Mouse (Mus musculus): ENCODE results near the gene Fcer1g.
"Not testable (repeated sequence)": the region's sequence is repeated elsewhere in the genome, so short reads cannot be mapped to it uniquely, and the experiment has no call there.

The Fcer1g gene

DNA sequence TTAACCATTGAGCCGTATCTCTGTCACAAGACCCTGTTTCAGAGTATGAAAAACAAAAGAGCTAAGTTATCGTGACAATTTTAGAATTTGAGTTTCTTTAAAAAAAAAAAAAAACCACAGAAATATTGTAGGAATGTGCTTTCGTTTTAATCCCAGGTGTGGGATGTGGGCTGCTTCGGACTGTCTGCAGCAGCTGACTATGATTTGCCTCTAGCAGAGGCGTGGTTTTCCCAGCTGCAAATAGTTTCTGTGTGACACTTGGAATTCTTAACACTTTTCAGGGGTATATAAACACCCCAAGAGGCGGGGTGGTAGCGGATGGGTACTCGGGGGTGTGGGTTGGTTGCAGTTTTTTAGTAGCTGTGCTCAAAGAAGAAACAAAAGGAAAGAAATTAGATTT lies 11.2 kb upstream of the Fcer1g start:
- no peak for DNase-seq (ENCODE audit: extremely low read depth, low read depth)

GRCm38 (mm10) chr1:171241952-171242351 lies 7.8 kb upstream of the Fcer1g start:
- not testable (repeated sequence) for DNase-seq (ENCODE audit: extremely low read depth, low read depth)

DNA sequence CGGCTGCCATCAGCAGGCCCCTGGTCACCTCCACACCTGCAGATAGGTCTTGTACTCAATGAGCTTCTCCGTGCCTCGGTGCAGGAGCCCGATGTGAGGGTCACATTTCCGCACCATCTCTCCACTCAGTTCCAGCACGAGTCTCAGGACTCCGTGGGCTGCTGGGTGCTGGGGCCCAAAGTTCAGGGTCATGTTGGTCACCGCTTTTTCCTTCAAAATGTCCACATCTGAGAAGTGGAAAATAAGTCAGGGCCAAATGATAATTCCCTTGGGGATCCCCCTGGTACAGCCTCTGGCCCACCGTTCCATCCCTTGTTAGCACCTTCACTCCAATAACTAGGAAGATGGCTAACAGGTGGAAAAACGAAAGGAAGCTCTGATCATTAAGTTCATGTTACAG lies 6.7 kb upstream of the Fcer1g start:
- no peak for DNase-seq (ENCODE audit: extremely low read depth, low read depth)

GRCm38 (mm10) chr1:171239992-171240744 lies 6.0 kb upstream of the Fcer1g start:
- DNase-seq (ENCODE audit: extremely low read depth, low read depth): no peak

DNA sequence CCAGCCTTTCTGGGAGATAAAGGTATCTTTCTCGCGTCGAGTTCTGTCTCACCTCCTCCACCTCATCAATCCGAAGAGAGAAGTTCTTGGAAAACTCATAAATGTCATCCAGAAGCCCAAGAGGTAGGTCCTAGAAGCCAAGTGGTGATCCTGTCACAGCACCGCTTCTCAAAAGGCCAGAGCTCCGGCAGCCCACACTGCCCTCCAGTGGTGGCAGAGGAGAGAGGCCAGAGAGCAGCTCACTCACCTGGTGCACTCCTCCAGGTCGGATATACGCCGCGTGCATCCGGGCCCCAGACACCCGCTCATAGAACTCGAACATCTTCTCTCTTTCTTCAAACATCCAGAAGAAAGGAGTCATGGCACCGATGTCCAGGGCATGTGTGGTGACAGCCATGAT lies 4.3 kb upstream of the Fcer1g start:
- DNase-seq (ENCODE audit: extremely low read depth, low read depth): no peak

DNA sequence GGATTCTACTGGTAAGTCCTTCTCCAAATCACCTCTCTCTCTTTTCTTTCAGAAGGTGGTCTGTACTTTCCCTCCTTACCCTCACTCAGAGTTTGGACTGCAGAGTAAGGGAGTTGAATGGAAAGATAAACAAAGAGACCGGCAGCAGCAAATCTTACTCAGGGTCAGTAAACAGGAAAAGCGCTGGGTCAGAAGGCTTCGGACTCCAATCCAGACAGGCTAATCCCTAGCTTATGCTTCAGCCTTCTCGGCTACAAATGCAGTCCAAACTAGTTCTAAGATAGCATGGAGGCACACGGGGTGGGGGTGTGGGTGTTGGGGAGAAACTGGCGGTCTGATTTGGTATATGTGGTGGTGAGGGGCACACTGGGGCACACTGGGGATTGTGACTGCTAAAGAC lies 3.3 kb upstream of the Fcer1g start:
- no peak for DNase-seq (ENCODE audit: extremely low read depth, low read depth)

DNA sequence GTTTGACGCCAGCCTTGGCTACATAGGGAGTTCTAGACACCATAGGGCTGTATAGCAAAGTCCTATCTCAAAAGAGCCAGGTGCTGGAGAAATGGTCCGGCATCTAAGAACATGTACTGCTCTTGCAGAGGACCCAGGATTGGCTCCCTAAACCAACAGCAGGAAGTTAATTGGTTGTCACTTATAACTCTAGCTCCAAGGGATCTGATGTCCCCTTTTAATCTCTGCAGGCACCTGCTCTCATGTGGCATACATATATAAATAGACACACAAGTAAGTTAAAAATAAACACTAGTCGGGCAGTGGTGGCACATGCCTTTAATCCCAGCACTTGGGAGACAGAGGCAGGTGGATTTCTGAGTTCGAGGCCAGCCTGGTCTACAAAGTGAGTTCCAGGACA lies 1.6 kb upstream of the Fcer1g start:
- no peak for DNase-seq (ENCODE audit: extremely low read depth, low read depth)

DNA sequence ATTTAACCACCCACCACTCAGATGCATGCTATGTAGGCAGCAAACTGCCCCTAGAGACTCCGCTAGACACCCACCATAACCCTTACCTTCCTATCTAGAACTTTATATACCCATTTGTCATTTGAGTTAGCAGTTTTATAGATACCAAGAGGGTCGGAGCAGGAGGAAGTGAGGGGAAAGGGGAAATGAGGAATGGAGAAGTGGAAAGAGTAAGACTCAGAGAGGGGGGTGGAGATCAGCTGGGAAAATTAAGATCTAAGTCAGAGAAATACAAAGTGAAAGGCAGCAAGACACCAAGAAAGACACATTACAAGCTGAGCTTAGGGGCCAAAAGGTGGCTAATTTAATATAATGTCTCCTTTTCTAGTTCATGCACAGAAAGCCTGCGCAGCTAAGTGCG lies 373 bp upstream of the Fcer1g start:
- no peak for DNase-seq (ENCODE audit: extremely low read depth, low read depth)

DNA sequence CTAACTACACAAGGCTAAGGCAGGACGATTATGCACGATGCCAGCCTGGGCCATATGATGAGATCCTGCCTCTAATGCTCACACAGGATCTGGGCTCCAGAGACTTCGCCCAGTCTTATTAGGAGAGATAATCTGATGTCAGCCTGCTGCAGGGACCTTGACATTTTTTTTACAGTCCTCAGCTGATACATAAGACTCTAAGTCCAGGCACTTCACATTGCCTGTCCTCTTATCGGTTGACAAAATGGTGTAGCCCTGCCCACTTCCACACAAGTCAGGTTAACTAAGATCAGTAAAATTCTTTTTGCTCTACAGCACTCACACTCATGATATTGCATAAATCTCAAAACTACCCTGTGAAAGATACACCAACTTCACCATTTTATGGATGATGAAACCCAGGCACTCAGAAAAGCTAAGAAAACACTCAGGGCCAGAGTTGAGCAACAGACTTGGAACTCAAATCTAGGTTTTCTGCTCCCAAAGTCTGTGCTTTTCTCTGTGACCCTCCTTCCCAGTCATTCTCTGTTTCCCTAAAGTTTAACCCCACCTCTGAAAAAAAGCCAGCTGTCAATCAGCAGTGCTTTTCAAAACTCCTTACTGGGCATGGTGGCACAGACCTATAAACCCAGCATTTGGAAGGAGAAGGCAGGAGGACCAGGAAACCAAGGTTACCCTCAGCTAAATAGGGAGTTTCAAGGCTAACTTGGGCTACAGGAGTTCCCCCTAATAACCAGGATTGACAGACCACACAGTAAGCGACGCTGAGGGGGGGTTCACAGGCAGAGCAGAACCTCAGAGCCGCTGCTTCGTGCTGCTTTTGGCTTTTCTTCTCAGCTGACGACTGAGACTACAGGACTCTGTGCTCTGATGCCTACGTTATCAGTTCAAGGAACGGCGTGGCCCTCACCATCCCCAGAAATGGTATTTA lies 1.1 kb downstream of the Fcer1g start:
- DNase-seq (ENCODE audit: extremely low read depth, low read depth): no peak

DNA sequence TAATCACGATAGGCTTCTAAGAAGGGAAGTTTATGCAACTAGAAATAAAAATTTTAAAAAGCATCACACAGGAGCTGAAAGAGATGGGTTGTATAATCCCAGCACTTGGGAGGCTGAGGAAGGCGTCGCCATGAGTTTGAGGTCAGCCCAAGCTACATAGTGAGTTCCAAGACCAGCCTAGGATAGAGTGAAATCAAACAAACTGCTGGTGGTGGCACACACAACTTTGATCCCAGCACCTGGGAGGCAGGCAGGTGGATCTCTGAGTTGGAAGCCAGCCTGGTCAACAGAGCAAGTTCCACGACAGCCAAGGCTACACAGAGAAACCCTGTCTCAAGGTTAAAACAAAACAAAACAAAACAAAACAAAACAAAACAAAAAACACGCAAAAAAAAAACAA lies 1.8 kb downstream of the Fcer1g start:
- DNase-seq (ENCODE audit: extremely low read depth, low read depth): no peak

DNA sequence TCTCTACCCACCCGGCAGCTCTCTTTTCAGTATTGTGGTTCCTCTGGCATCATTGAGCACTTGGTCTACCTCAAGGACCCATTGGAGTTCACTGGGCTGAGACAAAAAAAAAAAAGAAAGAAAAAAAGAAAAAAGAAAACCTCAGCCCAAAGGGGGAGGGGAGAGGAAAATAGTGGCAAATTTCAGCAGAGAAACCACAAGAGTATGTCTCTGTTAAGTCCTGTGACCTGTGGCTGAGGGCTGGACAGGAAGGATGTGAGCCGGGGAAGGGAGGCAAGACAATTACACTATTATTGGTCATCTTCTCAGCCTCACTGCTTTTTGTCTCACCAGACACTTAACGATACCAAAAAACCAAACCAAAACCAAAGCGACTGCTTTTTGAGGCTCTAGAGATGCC lies 2.3 kb downstream of the Fcer1g start:
- no peak for DNase-seq (ENCODE audit: extremely low read depth, low read depth)

- no peak for DNase-seq (ENCODE audit: extremely low read depth, low read depth)
These were observed 4.0 kb downstream of the Fcer1g start for GRCm38 (mm10) chr1:171230215-171230614.

- DNase-seq (ENCODE audit: extremely low read depth, low read depth): no peak
These were observed 4.4 kb downstream of the Fcer1g start for GRCm38 (mm10) chr1:171229750-171230149.

GRCm38 (mm10) chr1:171227879-171228278 lies 6.3 kb downstream of the Fcer1g start:
- no peak for DNase-seq (ENCODE audit: extremely low read depth, low read depth)

DNA sequence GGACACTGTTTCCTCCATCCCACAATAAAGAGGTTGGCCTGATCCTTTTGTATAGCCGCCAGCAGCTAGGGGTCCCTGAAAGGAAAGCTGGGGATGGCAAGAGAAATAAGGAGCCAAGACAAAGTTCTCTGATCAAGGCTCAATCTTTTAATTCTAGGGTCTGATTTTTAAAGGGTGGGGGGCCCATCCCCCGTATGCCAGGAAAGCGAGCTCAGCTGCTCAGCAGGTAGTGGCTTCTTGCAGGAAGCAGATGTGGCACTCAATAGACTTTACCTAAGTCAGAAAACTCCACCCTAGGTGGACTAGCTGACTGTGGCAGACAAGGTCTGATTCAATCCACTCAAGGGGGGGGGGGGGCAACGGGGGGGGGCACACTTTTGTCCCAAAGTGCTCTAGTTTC lies 7.4 kb downstream of the Fcer1g start:
- DNase-seq (ENCODE audit: extremely low read depth, low read depth): no peak

DNA sequence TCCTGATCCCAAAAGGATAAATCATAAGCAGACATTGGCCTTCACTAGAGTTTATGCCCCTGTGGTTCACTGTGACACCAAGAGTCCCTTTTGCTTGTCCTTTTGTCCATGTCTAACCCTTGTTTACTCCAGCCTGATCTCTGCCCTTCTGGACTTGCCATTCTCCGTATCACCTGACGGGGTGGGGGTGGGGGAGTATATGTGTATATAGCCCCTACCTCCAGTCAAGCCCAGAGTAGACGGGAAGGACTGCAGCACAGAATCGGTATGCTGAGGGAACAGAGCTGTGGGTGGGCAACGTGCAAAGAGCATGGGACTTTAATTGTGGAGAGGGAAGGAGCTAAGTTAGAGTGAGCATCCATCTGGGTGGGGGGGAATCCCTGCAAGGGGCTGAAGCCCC lies 9.3 kb downstream of the Fcer1g start, which contains the start of gene Apoa2:
Apoa2 (plus strand) TSS at position 198 of the 400 bp plus-strand sequence.
- DNase-seq (ENCODE audit: extremely low read depth, low read depth): no peak

GRCm38 (mm10) chr1:171223796-171224195 lies 10.4 kb downstream of the Fcer1g start:
- no peak for DNase-seq (ENCODE audit: extremely low read depth, low read depth)

DNA sequence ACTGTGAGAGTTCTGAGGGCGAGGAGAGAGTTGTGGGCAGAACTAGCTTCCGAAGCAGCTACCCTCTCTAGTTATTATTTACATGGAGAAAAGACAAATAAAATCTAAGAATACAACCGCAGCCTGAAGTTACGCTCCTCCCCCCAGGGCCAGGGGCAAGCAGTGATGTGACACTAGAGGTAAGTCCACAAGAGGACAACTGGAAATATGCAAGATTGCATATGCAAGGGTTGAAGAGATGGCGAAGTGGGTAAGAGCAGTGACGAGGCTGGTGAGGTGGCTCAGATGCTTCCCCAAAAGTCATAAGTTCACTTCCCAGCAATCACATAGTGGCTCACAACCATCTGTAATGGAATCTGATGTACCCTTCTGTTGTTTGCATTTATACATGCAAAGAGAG lies 11.0 kb downstream of the Fcer1g start:
- DNase-seq (ENCODE audit: extremely low read depth, low read depth): no peak

DNA sequence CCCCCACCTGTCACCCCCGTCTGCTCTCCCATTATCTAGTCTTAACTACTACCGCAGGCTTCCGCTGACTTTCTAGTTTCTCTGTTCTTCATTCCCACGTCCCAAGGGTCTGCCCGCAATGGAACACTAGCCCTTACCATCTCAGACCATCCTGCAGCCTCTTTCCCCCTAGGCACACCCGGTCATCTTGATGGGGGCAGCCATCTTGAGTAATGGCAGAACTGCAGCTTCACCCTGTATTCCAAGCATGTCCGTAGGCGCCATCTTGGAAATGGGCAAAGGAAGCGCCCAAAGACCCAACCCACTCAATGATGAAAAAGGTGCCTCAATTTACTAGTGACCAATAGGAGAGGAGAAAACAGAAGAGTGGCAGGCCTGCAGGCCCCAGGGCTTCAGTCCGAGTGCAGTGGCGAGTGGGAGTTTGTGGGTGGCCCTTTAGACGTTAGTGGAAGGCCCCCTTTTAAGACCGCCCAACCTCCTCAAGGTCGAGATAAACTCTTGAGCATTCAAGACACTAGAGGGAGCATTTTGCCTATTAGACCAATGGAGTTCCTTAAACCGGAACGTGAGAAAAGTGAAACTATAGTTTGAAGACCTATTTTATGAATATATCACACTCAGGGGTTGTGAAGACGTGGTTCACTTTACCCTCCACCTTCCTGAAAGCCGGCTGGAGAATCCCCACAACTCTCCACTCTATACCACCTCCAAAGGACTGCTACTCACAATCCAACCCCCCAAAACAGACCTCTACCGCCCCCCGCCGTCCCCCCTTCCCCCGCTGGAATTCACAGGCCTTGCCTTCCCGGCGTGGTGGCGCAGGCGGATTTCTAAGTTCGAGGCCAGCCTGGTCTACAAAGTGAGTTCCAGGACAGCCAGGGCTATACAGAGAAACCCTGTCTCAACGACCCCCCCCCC lies 11.7 kb downstream of the Fcer1g start, which contains the start of gene Tomm40l:
Tomm40l (minus strand) TSS at position 277 of the 918 bp plus-strand sequence.
- DNase-seq (ENCODE audit: extremely low read depth, low read depth): peak; percentile 99

DNA sequence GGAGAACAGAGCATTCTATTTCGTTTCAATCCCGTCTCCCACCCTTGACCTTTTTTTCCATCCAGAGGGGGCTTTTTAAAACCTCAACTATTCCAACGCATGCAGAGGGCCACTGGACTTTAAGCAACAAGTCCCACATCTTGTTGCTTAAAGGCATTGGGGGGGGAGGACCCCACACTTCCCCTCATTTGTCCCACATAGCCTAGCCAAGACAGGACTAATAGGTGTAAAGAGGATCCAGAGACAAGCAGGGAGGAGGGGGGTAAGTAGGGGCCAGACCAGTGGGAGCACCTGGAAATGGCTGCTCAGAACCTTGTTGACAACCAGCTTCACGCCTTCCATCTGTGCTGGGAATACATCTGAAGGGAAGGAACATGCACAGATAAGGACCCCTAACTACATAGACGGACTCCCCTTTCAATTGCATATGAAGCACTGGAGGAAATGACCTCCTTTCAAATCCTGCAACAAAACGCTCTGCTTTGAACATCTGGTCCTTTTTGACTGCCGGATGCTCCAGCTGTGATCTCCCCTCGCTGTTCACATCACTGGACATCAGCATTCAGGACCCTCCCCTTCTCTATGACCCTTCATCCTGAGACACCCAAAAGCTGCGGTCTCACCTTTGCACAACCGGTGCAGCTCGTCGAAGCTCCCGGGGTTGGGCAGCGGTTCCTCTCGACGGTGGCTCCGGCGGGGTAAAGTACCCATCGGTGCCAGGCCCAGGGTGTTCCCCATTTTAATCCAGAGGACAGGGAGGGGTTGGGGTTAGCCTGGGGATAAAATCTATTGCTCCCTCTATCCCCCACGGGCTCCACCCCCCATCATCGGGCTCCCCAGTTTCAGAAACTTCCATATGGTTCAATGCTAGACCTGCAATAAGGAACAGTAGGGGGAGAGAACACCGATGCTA lies 12.6 kb downstream of the Fcer1g start:
- DNase-seq (ENCODE audit: extremely low read depth, low read depth): no peak
